Mouse (Mus musculus) C2C12 (cell line): ENCODE data around the gene Lrch1. TPM values are rescaled to one million over a fixed set of nuclear protein-coding genes. Genes with fewer than 3 reads are reported as not detected.

Experiments used
- H3K27me3 ChIP-seq: one replicate; pipeline ENCODE4 v1.6.1; 2011; ENCODE audit not compliant: control insufficient read depth, insufficient read depth, insufficient read length
- H3K36me3 ChIP-seq: one replicate; pipeline ENCODE4 v1.6.1; 2011; ENCODE audit not compliant: control insufficient read depth, insufficient read depth
- H3K4me3 ChIP-seq: one replicate; pipeline ENCODE4 v1.5.1; 2011; ENCODE audit warnings: mild to moderate bottlenecking, control low read depth; ENCODE audit not compliant: poor library complexity, insufficient read depth, severe bottlenecking
- H3K79me2 ChIP-seq: one replicate; pipeline ENCODE4 v1.6.1; 2011; ENCODE audit not compliant: control insufficient read depth, insufficient read depth
- H3K79me3 ChIP-seq: one replicate; pipeline ENCODE4 v1.6.1; 2011; ENCODE audit warnings: low read depth, control low read depth
- H3ac ChIP-seq: one replicate; pipeline ENCODE3; 2011; ENCODE audit warnings: low read depth; ENCODE audit not compliant: control insufficient read depth, insufficient read length
- CEBPB ChIP-seq: IDR thresholded peaks from one replicate; pipeline ENCODE4 v1.6.1; 2011; ENCODE audit warnings: low read depth, mild to moderate bottlenecking, control low read depth, moderate library complexity
- CTCF ChIP-seq: IDR thresholded peaks from one replicate; pipeline ENCODE4 v1.5.1; 2011; ENCODE audit not compliant: control insufficient read depth, insufficient read depth, insufficient read length
- FOSL1 ChIP-seq: IDR thresholded peaks from one replicate; pipeline ENCODE4 v1.8.0; 2011; ENCODE audit warnings: mild to moderate bottlenecking, low read length; ENCODE audit not compliant: poor library complexity, insufficient read depth, severe bottlenecking
- MAX ChIP-seq: IDR thresholded peaks from one replicate; pipeline ENCODE4 v1.6.1; 2011; ENCODE audit warnings: mild to moderate bottlenecking, control low read depth
- MYOD1 ChIP-seq: IDR thresholded peaks from one replicate; pipeline ENCODE4 v1.6.1; 2011; ENCODE audit warnings: low read depth; ENCODE audit not compliant: control insufficient read depth, insufficient read length
- MYOG ChIP-seq: IDR thresholded peaks from one replicate; pipeline ENCODE4 v1.6.1; 2011; ENCODE audit not compliant: control insufficient read depth, insufficient read length; ENCODE audit errors: extremely low read depth
- USF1 ChIP-seq: IDR thresholded peaks from one replicate; pipeline ENCODE4 v1.6.1; 2011; ENCODE audit warnings: low read depth, mild to moderate bottlenecking, control low read depth, moderate library complexity
- polyA plus RNA-seq: library from polyadenylated mRNA; unstranded; fragments of >200 nt; fragmentation: generic; extraction: Trizol; gene quantifications from one replicate; pipeline ENCODE4 v1.2.1, GENCODE M21; 2012; ENCODE audit warnings: missing spikeins

Gene Lrch1
- polyA plus RNA-seq, 1 experiment = 5.0 TPM

DNA sequence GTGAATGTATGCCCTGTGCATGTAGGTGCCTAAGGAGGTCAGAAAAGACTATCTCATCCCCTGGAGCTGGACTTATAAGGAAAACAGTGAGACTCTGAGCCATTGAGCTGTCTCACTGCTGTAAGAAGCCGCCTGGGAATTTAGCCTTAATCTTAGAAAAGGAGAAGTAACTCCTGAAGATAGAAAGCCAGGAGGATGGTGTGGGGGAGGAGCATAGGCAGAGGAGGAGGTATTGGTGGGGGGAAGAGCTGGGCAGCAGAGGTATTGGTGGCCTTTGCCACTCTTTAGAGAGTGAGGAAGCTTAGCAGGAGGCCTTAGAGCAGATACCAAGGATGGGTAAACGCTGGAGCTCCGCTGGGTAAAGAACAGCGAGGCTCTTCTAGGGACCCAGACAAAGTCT is 41.6 kb upstream of the Lrch1 start:
- no peak overlapping the region for H3ac ChIP-seq
- H3K79me2 ChIP-seq = no peaks in the 10 kb centered on the region
- H3K36me3 ChIP-seq = no peaks in the 10 kb centered on the region
- H3K4me3 ChIP-seq = no peak overlapping the region
- H3K27me3 ChIP-seq = no peaks in the 10 kb centered on the region
- no peaks in the 10 kb centered on the region for H3K79me3 ChIP-seq
- no peak for TF ChIP-seq MYOG
- no peak for TF ChIP-seq MYOD1
- TF ChIP-seq FOSL1 = no peak
- TF ChIP-seq CEBPB = no peak
- TF ChIP-seq MAX = no peak
- no peak for TF ChIP-seq USF1
- TF ChIP-seq CTCF = no peak

DNA sequence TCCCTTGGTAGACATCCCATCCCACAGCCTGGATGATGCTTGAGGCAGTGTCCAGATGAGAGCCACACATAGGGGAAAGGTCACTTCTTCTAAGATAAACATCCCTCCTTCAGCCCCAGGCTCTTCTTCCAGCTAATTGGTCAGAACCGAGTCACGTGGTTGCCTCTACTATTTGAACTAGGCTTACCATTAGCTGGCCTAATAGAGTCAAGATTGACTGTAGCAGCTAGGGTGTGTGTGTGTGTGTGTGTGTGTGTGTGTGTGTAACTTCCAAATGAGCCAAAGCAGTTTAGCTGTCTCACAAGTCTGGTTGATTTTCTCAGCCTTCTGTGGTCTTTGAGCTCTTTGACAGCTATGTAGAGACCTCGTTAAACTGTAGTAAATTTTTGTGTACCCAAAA is 38.9 kb upstream of the Lrch1 start:
- H3K36me3 ChIP-seq = no peaks in the 10 kb centered on the region
- H3K4me3 ChIP-seq = no peak overlapping the region
- H3K79me3 ChIP-seq = no peaks in the 10 kb centered on the region
- TF ChIP-seq FOSL1 = no peak
- TF ChIP-seq MYOG = no peak
- no peak for TF ChIP-seq MAX
- TF ChIP-seq MYOD1 = no peak
- TF ChIP-seq USF1 = no peak
- no peak for TF ChIP-seq CEBPB
- no peak for TF ChIP-seq CTCF
- no peak overlapping the region for H3ac ChIP-seq
- H3K79me2 ChIP-seq = no peaks in the 10 kb centered on the region
- H3K27me3 ChIP-seq = no peaks in the 10 kb centered on the region

DNA sequence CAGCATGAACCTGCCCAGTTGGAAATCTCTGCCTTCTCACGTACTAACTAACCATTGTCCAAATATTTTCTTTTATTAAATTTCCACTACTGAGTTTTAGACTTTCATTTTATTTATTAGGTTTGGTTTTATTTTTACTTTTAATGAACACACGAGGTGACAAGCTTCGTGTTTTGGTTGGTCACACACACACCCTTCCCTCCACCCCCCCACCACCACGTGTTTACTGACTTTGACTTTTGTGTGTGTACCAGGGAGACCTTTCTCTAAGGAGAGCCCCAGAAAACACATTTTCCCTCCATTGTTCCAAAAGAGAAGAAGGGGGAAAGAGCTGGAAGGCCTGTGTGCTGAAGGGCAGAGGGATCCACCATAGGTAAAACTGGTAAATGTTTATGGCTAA is 38.0 kb upstream of the Lrch1 start:
- no peak for TF ChIP-seq CEBPB
- no peak for TF ChIP-seq FOSL1
- no peak for TF ChIP-seq MAX
- no peak for TF ChIP-seq CTCF
- no peak for TF ChIP-seq MYOD1
- no peak for TF ChIP-seq USF1
- no peak for TF ChIP-seq MYOG
- Histone ChIP-seq H3K27me3 (no peaks in the 10 kb centered on the region), H3K36me3 (no peaks in the 10 kb centered on the region), H3K4me3 (no peak overlapping the region), H3K79me3 (no peaks in the 10 kb centered on the region), H3ac (no peak overlapping the region), H3K79me2 (no peaks in the 10 kb centered on the region)

DNA sequence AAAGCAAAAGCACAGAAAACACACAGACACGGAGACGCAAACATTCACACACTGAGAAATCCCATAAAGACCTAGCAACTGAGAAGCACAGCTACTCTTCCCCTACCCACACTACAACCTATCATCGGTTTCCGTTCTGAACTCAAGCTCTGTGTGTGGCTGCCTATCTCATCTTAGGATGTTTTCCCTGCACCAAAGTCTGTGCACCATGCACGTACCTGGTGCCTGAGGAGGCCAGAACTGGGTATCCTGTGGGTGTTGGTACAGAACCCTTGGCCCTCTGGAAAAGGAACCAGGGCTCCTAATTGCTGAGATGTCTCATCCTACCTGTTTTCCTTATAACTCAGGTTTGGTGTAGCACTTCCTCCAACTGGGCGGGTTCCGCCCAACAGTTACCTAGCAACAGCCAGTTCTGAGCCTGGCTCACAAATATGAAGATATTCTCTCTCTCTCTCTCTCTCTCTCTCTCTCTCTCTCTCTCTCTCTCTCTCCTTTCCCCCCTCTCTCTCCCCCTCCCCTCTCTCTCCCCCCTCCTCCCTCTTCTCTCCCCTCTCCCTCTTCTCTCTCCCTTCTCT is 37.2 kb upstream of the Lrch1 start:
- TF ChIP-seq FOSL1 (no peak), MAX (no peak), CEBPB (no peak), USF1 (no peak), MYOD1 (no peak), CTCF (no peak), MYOG (no peak)
- Histone ChIP-seq H3ac (no peak overlapping the region), H3K79me3 (no peaks in the 10 kb centered on the region), H3K36me3 (no peaks in the 10 kb centered on the region), H3K4me3 (no peak overlapping the region), H3K27me3 (no peaks in the 10 kb centered on the region), H3K79me2 (no peaks in the 10 kb centered on the region)

DNA sequence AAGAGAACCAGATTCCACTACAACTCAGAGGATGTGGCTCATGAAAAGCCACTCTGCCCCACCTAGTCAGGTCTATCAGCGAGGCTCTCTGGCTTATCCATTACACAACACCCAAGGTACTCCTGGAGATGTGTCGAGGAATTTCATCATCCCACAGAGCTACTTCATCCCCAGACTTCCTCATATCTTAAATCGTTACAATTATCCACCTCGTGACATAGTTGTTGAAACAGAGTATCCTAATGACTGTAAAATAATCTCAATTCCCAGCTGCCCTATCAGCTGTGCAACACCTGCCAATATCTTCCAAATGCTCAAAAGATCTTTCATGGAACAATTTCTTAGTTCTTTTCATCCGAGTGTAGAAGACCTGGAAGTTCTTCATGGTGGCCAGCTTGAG is 35.4 kb upstream of the Lrch1 start:
- Histone ChIP-seq H3K79me2 (no peaks in the 10 kb centered on the region), H3K36me3 (no peaks in the 10 kb centered on the region), H3K79me3 (no peaks in the 10 kb centered on the region), H3ac (no peak overlapping the region), H3K27me3 (no peaks in the 10 kb centered on the region), H3K4me3 (no peak overlapping the region)
- TF ChIP-seq MYOD1 = no peak
- TF ChIP-seq USF1 = no peak
- TF ChIP-seq MYOG = no peak
- TF ChIP-seq CTCF = no peak
- no peak for TF ChIP-seq FOSL1

DNA sequence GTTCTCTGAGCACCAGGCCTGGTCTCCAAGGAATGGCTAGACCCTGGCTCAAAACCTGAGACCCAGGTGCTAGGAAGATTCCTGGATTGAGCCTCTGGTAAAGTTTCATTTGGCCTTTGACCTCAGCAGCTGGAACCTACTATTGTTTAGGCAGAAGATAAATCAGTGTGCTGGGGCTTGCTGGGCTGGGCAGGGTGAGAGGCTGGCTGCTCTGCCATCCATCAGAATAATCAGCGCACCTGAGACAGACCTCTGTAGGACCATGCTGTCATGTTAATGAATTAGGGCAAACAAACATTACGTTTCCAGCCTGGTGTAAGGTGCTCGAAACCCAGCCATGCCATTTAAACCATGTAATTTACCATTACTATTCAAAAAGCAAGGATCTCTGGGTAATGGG is 33.3 kb upstream of the Lrch1 start:
- TF ChIP-seq MYOD1 (no peak), CEBPB (no peak)
- Histone ChIP-seq H3K79me3 (no peaks in the 10 kb centered on the region), H3K27me3 (no peaks in the 10 kb centered on the region), H3K79me2 (no peaks in the 10 kb centered on the region), H3K36me3 (no peaks in the 10 kb centered on the region), H3K4me3 (no peak overlapping the region), H3ac (no peak overlapping the region)
